Mouse (Mus musculus): ENCODE measurements around the gene Rpl9. TPM values are rescaled to one million over a fixed set of nuclear protein-coding genes. Genes with fewer than 3 reads are reported as not detected.

The Rpl9 gene
- polyA plus RNA-seq (2012; rRNA removed), result 607 and 636 TPM in 2 replicates

DNA sequence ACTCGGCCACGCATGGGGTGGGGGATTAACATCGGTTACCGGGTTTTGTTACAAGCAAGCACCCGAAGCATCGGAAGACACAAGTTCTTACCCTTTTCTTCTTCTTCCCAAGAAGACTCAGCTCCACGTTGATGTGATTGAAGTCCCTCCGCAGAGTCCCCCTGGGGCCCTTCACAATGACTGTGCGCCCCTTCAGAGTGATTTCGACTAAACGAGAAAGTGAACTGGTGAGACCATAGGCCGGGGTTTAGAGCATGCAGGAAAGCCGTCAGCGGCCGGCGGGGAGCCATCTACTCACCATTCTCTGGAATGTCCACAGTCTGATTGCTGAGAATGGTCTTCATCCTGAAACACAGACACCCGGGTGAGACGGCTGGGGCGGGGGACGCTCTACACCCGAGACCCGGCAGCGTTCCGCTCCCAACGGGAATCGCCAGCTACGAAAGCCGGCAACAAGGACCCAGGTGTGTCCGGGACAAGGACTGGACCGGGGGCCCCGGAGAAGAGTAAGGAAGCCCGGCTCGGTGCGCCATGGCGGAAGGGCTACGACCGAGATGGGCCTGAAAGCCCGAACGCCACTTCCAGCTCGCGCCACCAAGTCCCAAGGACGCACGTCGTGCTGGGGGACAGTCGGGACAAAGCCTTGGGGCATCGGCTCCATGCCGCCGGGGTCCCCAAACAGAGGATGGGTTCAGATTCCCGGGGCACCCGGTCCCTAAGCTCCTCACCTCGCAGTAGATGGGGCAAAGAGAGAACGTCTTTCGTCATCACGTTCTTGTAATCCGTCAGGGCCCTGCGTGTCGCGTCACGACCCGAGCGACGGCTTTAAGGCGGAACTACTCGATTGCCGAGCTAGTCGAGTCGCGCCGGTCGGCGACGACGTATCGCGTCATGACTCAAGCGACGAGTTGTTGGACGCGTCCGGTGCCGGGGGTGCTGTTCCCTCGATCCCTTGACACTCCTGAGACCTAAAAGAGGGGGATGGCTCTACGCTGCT, at the start of gene Rpl9, which contains the start of gene Lias:
Gene Rpl9, minus strand, starts transcription at position 797 of the 997 bp plus-strand sequence.
Gene Lias, plus strand, starts transcription at position 850 of the 997 bp plus-strand sequence.

GRCm38 (mm10) chr5:65435806-65436561, 44.7 kb upstream of the Rpl9 start, which contains the start of gene Ugdh:
Ugdh (minus strand) TSS chr5:65435949.

DNA sequence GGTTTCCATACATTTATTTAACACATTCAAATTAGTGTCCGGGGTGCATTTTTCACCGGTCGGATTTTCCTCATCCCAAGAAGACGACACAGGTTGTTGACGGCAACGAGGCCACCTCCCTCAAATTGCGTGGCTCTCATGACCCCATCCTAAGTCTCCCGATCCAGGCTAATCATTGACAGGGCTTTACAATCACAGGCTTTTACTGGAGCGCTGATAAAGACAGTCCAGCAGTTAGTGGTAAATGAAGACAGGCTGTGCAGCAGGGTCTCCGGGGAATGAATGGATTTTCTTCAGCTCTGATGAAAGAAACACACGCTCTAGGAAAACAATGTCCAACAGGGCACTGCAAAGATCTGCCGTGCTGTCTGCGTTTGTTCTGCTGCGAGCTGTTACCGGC, 43.1 kb downstream of the Rpl9 start, which contains the start of gene Klb:
Gene Klb, plus strand, starts transcription at position 147 of the 400 bp plus-strand sequence.

Other genes with a start within 250 kb of the Rpl9 start
- gene Wdr19, start 191.7 kb downstream of the Rpl9 start, polyA plus RNA-seq (2012; rRNA removed), result 0.83 and 1.1 TPM in 2 replicates
- 10.4 and 10.9 TPM in 2 replicates for gene Rfc1, start 55.8 kb downstream of the Rpl9 start, polyA plus RNA-seq (2012; rRNA removed)
- gene Klb, start 43.1 kb downstream of the Rpl9 start, polyA plus RNA-seq (2012; rRNA removed), result 9.4 and 10.2 TPM in 2 replicates
- 16.3 and 16.5 TPM in 2 replicates for gene Lias, start 53 bp upstream of the Rpl9 start, polyA plus RNA-seq (2012; rRNA removed)
- 13.4 and 16.9 TPM in 2 replicates for gene Ugdh, start 44.5 kb upstream of the Rpl9 start, polyA plus RNA-seq (2012; rRNA removed)
- not detected in 2 replicates for gene Gm43552, start 101.4 kb upstream of the Rpl9 start, polyA plus RNA-seq (2012; rRNA removed)
- gene Smim14, start 145.7 kb upstream of the Rpl9 start, polyA plus RNA-seq (2012; rRNA removed), result 45.4 and 51.9 TPM in 2 replicates
- gene Ube2k, start 145.8 kb upstream of the Rpl9 start, polyA plus RNA-seq (2012; rRNA removed), result 43.1 and 43.4 TPM in 2 replicates

Data from liver, embryonic 18 days (tissue).